Mouse (Mus musculus) layer of hippocampus, adult 2 months (tissue): ENCODE data around the gene Chodl. TPM values are rescaled to one million over a fixed set of nuclear protein-coding genes. Genes with fewer than 3 reads are reported as not detected.

Experiments used
- DNase-seq, 2 experiments: peaks; one replicate each; pipeline ENCODE4 v3.0.0; 2022; ENCODE audit warnings: low spot score in 2 of 2
- H3K27ac ChIP-seq: fragments of 200-600 bp; 2 replicates; pipeline ENCODE4 v1.8.1; 2022
- H3K4me3 ChIP-seq: fragments of 200-600 bp; 2 replicates; pipeline ENCODE4 v1.8.1; 2022; ENCODE audit warnings: mild to moderate bottlenecking
- CTCF ChIP-seq: fragments of 200-600 bp; conservative IDR thresholded peaks from 2 replicates; pipeline ENCODE4 v1.8.1; 2022; ENCODE audit warnings: antibody characterized with exemption, mild to moderate bottlenecking, moderate library complexity
- long read RNA-seq, 2 experiments: library from polyadenylated mRNA; stranded (forward); transcript quantifications; one replicate each; pipeline ENCODE4 v2.0.0; 2021; ENCODE audit warnings: borderline mapping rate in 2 of 2
- total RNA-seq, 2 experiments: library from RNA; stranded (reverse); gene quantifications; 2 replicates each; pipeline ENCODE4 v1.2.3; 2021

Chodl gene
- under 1 TPM; 0.20 to 0.61 TPM for total RNA-seq
- long read RNA-seq, experiment 1, result 0 reads
- long read RNA-seq, experiment 2, result 0 reads

DNA sequence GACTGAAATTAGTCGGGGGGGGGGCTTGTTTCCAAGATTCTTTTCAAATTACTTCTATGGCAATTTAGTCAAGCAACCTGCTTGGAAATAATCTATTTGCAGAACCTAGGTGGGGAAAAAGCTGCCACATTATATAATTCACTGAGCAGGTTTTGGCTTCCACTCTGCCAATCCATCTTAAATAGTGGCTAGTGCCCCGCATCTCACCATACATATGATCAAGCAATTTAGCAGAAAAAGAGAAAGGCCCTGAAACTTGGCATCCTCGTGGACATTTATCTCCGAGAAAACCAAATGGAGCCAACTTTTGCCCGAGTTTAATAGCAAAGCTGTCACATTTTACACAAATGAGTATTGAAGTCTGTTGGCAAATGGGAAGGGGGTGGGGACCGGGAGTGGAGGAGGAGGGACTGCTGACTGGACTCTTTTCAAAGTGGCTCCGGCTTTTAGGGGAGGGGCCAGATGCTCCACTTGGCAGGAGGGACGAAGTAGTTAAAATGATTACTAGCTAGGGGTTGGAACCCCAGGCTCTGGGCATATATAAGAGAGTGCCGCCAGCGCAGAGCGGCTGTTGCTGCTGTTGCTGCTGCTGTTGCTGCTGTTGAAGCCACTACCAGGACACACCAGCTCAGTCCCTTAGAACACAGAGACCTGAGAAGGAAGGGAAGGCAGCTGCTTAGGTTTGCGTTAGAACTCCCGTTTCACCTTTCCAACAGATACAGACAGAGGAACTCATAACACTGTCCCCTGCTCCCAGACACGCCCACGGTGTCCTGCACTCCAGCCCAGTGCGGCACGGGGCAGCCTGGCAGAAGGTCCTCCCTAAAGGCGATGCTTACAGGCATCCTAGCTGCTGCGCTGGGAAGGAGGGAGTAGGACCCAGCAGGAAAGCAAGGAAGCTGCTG is at the start of gene Chodl:
TSS of gene Chodl (plus strand) at position 567 of the 905 bp plus-strand sequence.
- Histone ChIP-seq H3K4me3 (peak within 1 kb of the TSS; percentile 54), H3K27ac (no peak within 1 kb of the TSS)
- DNase-seq, result peak in 1 of 2 experiments; percentile 12
- no peak for TF ChIP-seq CTCF

DNA sequence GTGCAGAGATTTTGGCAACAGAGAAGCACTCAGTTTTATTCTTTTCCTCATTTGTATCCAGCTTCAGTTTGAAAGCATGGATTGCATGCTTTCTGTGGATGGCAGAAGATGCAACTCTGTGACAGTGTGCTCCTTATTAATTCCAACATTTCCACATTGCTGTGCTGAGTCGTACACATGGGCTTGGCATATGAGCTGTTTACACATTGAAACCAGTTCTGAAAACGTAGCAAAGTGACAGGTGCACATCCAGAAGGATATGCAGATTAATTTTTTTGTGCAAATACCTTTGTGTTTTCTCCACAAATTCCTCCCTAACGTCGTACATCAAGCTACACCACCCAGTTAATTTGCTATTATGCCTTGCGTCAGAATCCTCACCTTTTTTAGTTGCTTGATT is 8.1 kb upstream of the Chodl start:
- Histone ChIP-seq H3K4me3 (no peak overlapping the region), H3K27ac (no peak overlapping the region)
- TF ChIP-seq CTCF, result no peak
- no peak for DNase-seq

DNA sequence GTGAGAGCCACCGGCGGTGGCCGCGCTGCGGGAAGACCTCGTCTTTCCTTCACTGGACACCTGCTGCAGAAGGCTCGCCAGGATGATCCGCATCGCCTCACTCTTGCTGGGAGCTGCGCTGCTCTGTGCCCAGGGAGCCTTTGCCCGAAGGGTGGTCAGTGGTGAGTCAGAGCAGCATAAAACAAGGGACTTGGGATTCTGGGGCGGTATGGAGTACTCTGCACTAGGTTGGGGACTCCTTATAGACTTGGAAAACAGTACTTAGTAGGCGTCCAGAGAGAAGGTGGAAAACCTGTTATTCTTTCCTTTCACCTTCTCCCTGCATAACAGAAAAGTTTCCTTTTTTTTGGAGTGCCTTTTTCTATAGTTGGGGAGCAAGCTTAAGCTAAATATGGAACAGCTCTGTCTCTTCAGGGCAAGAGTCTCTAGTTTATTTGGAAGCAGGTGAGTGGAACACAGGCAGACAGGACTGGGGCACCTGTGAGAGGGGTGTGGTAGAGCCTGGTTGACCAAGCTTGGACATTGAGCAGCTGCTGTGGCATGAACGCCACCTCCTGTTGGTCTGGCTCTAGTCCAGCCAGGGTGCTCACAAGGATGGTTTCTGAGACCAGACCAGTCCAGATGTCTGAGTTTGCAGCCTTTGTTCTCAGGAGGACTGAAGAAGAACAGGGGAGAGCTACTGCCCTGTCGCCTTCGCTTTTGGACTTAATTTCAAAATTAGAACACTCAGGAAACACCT is 708 bp downstream of the Chodl start:
- DNase-seq, result no peak
- peak overlapping the region; percentile 54 for H3K4me3 ChIP-seq
- H3K27ac ChIP-seq, result no peak overlapping the region
- TF ChIP-seq CTCF, result no peak

DNA sequence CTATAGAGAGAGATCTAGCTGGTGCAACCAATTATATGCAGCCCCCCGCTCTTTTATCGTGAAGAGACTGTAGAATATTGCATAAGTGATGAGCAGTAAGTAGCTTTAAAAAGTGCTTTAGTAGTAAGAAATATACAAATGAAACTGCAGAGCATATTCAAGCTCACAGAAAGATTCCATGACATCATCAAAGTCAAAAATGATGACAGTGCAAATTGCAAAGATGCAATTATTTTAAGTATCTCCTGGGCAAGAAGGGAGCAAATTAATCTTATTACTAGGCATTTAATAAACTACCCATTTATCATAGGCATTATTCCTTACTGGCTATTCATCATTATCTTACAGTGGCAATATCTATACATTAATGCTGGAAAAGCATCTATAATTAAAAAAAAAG is 3.5 kb downstream of the Chodl start:
- H3K4me3 ChIP-seq, result no peak overlapping the region
- DNase-seq, result no peak
- no peak for TF ChIP-seq CTCF
- no peak overlapping the region for H3K27ac ChIP-seq

DNA sequence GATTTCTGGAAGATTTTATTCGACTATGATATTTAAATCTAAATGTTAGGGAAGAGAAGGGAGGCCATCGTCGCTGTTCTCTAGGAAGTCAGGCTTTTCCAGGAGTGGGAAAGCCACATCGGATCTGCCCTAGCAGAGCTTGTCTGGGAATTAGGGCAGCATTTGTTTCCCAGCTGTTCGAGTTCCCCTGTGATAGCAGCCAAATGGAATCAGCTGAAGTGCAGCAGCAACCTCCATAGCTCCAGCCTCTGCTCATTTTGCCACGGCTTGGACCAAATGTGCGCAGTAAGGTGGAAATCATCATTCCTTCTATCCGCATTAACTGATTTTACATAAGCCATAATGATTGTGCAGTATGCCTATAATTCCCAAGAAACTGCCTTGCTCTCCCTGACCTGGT is 7.0 kb downstream of the Chodl start:
- TF ChIP-seq CTCF, result no peak
- DNase-seq, result no peak
- H3K27ac ChIP-seq, result no peak overlapping the region
- no peak overlapping the region for H3K4me3 ChIP-seq

DNA sequence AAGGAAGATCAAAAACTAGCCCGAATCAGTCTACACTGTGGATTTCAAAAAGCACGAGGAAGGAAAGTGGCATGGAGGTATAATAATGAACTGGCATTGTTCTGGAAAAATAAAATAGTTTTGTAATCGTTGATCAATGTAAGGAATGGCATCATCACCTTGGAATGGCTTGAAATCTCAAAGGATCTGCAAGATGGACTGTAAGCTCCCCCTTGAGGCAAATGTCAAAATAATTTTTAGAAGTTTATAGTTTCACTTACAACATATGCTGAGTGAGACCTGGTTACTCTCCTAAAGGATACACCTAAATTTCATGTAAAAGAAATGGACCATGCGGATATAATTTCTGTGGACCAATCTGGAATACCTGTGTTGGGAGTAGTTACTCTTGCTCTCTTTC is 19.6 kb downstream of the Chodl start:
- H3K4me3 ChIP-seq, result no peak overlapping the region
- peak; percentile 78 for TF ChIP-seq CTCF
- DNase-seq, result no peak
- no peak overlapping the region for H3K27ac ChIP-seq

DNA sequence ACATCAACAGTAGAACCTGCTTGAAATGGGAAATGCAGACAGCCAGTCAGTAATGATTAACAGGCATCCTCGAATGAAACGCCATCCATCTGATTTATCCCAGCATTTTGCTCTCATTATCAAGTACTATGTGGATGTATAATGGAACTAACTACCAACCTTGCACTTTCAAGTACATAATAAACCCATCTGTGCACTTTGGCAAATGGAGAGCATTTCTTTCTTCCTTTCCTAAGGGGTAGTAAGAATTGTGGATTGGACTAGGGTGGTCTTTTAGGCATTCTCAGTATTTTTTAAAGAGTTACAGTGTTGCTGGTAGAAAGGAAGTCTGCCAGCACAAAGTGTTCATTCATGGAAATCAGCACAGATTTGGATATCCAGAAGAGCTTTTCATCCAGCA is 26.7 kb downstream of the Chodl start:
- no peak overlapping the region for H3K27ac ChIP-seq
- TF ChIP-seq CTCF, result no peak
- DNase-seq, result no peak
- no peak overlapping the region for H3K4me3 ChIP-seq

DNA sequence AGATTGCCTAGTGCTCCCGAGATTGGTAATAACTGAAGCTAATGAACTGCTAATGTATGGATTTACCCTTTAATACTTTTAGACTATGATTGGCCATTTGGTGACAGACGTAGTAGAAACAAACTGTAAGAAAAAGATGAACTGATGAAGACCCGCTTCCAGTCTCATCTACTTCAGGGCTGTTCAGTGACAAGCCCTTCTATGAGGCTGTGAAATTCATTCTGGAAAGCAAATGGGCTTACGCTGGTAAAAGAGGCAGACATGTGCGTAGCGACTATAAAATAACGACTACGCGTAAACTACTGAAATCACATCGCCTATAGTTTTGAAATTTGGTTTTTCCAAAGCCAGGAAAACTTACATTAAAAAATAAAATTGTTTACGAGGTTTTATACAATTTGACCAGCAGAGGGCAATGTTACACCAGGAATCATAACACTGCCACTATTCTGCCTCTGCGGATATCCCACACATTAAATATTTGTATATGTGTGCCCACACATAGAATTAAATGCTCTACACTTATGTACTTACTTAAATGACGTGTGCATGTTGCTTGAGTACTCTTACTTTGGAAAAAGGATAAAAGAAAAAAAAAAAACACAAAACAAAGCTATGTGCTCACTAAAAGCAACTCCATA is 38.5 kb downstream of the Chodl start:
- peak in 1 of 2 experiments; percentile 5 for DNase-seq
- Histone ChIP-seq H3K4me3 (no peak overlapping the region), H3K27ac (no peak overlapping the region)
- TF ChIP-seq CTCF, result peak; percentile 82

DNA sequence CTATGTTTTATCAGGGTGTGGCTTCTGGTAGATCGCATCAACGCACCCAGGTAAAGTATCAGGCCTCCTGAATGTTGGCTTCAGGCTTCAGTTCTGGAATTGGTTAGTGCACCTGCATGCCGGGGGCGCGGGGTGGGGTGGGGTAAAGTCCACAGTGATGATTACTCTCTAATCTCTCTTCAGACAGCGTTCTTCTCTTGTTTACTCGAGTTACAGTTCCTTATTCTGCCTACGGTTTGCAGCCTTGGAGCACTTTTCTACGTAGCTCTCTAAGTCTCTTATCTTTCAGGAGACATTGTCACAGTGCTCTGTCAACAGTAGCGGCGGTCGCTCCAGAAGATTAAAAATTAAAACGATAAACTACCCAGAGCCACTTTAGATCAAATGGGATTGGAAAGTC is 43.4 kb downstream of the Chodl start:
- no peak for DNase-seq
- TF ChIP-seq CTCF, result no peak
- Histone ChIP-seq H3K4me3 (no peak overlapping the region), H3K27ac (no peak overlapping the region)

DNA sequence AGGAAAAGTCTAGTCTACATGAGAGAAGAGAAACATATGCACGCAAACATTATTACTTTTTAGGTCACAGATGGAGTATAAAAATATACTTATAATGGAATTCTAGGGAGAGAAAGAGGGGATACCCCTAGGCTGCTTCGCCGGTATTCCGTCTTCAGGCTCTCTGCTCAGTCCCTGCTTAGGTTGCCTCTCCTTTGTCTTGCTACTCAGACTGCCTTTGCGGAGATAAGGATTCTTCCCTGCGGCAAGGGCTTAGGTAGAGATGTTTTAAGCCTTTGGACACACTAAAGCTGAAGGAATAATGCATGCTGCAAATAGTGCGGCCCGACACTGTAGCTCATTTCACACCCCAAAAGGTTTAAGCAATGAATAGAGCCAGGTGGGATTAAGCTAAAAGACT is 45.6 kb downstream of the Chodl start:
- DNase-seq, result no peak
- Histone ChIP-seq H3K27ac (no peak overlapping the region), H3K4me3 (no peak overlapping the region)
- TF ChIP-seq CTCF, result no peak

Other genes with a start within 250 kb of the Chodl start
- not detected for gene Tmprss15, start 160.1 kb downstream of the Chodl start, total RNA-seq